Mouse (Mus musculus) heart, embryonic 12.5 days (tissue): ENCODE data around the gene Sh2d3c. TPM values are rescaled to one million over a fixed set of nuclear protein-coding genes. Genes with fewer than 3 reads are reported as not detected.

Experiments used
- ATAC-seq: fragments of 200-750 bp; cut with Nextera tagmentation; 2 replicates; pipeline ENCODE4 v1.8.0; 2017; ENCODE audit warnings: moderate TSS enrichment, moderate library complexity; ENCODE audit not compliant: insufficient number of reproducible peaks, low FRiP score
- H3K27ac ChIP-seq: fragments of 300-500 bp; sonication (generic); 2 replicates; pipeline ENCODE4 v1.5.1; 2016; ENCODE audit warnings: mild to moderate bottlenecking, moderate library complexity; ENCODE audit not compliant: poor library complexity, severe bottlenecking
- H3K27me3 ChIP-seq: fragments of 300-500 bp; sonication (generic); replicated peaks from 2 replicates; pipeline ENCODE4 v1.6.1; 2016; ENCODE audit warnings: mild to moderate bottlenecking, moderate library complexity
- H3K36me3 ChIP-seq: fragments of 300-500 bp; sonication (generic); 2 replicates; pipeline ENCODE4 v1.6.1; 2016; ENCODE audit warnings: mild to moderate bottlenecking, moderate library complexity
- H3K4me1 ChIP-seq: fragments of 300-500 bp; sonication (generic); replicated peaks from 2 replicates; pipeline ENCODE4 v1.6.1; 2016; ENCODE audit warnings: mild to moderate bottlenecking
- H3K4me2 ChIP-seq: fragments of 300-500 bp; sonication (generic); 2 replicates; pipeline ENCODE4 v1.6.1; 2016; ENCODE audit warnings: mild to moderate bottlenecking, moderate library complexity
- H3K4me3 ChIP-seq: fragments of 300-500 bp; sonication (generic); 2 replicates; pipeline ENCODE4 v1.5.1; 2016; ENCODE audit warnings: mild to moderate bottlenecking
- H3K9ac ChIP-seq: fragments of 300-500 bp; sonication (generic); 2 replicates; pipeline ENCODE4 v1.6.1; 2016; ENCODE audit warnings: mild to moderate bottlenecking, moderate library complexity
- H3K9me3 ChIP-seq: fragments of 300-500 bp; sonication (generic); replicated peaks from 2 replicates; pipeline ENCODE4 v1.6.1; 2016; ENCODE audit warnings: mild to moderate bottlenecking, moderate library complexity
- WGBS: fragments of 180-500 bp; shearing (Covaris S2); methylation state at CpG from one replicate; pipeline ENCODE4 v1.1.7; 2016; 5-methylcytosine and 5-hydroxymethylcytosine counted together
- polyA plus RNA-seq: library from polyadenylated mRNA; unstranded; fragments of >200 nt; fragmentation: Nextera tagmentation; extraction: Ambion mirVana; gene quantifications from 2 replicates; pipeline ENCODE4 v1.2.1, GENCODE M21; 2016

Gene Sh2d3c
- polyA plus RNA-seq, 1 experiment from 2014 or later: 36.0 TPM

- no peaks in the 10 kb centered on the region for H3K9me3 ChIP-seq
- peaks cover 36% of the 10 kb centered on the region for H3K4me1 ChIP-seq
- no peaks in the 10 kb centered on the region; the same call in 1 of the 2 replicates for H3K36me3 ChIP-seq
- under 1% methylated on average over 16 of the region's 16 CpGs for WGBS
- H3K4me3 ChIP-seq: peak overlapping the region; percentile 49
- no peaks in the 10 kb centered on the region for H3K27me3 ChIP-seq
- H3K4me2 ChIP-seq: peak overlapping the region; percentile 68
- ATAC-seq: peak; percentile 91
- no peak overlapping the region for H3K27ac ChIP-seq
- H3K9ac ChIP-seq: peak overlapping the region; percentile 63
These were observed 6.6 kb downstream of the Sh2d3c start for GRCm38 (mm10) chr2:32727435-32727834.

- Histone ChIP-seq H3K4me2 (peak overlapping the region; percentile 68), H3K27me3 (no peaks in the 10 kb centered on the region), H3K36me3 (no peaks in the 10 kb centered on the region; the same call in 1 of the 2 replicates), H3K9me3 (no peaks in the 10 kb centered on the region), H3K4me3 (peak overlapping the region; percentile 49), H3K9ac (peak overlapping the region; percentile 63), H3K4me1 (peaks cover 43% of the 10 kb centered on the region), H3K27ac (peak overlapping the region; percentile 61)
- WGBS: 37% methylated on average over 7 of the region's 7 CpGs
- peak; percentile 39; the same call in 1 of the 2 replicates for ATAC-seq
These were observed 7.6 kb downstream of the Sh2d3c start for GRCm38 (mm10) chr2:32728463-32728862.

- H3K27ac ChIP-seq: peak overlapping the region; percentile 80
- H3K27me3 ChIP-seq: no peaks in the 10 kb centered on the region
- WGBS: 62% methylated on average over 4 of the region's 4 CpGs
- H3K4me1 ChIP-seq: peaks cover 54% of the 10 kb centered on the region
- peak overlapping the region; percentile 68 for H3K4me2 ChIP-seq
- no peaks in the 10 kb centered on the region for H3K9me3 ChIP-seq
- ATAC-seq: no peak
- 0 out of 2 replicates have a peak overlapping the region, but pooled peaks have one; percentile 39 for H3K9ac ChIP-seq
- H3K36me3 ChIP-seq: no peaks in the 10 kb centered on the region; the same call in 1 of the 2 replicates
- peak overlapping the region; percentile 49 for H3K4me3 ChIP-seq
These were observed 8.7 kb downstream of the Sh2d3c start for GRCm38 (mm10) chr2:32729547-32729946.

GRCm38 (mm10) chr2:32730854-32731253 is 10.0 kb downstream of the Sh2d3c start:
- Histone ChIP-seq H3K27ac (peak overlapping the region; percentile 80), H3K36me3 (no peaks in the 10 kb centered on the region), H3K9ac (no peak overlapping the region), H3K9me3 (no peaks in the 10 kb centered on the region), H3K27me3 (no peaks in the 10 kb centered on the region), H3K4me3 (0 out of 2 replicates have a peak overlapping the region, but pooled peaks have one; percentile 49), H3K4me1 (peaks cover 67% of the 10 kb centered on the region), H3K4me2 (peak overlapping the region; percentile 68)
- WGBS: 17% methylated on average over 11 of the region's 11 CpGs
- 0 out of 2 replicates have a peak, but pooled peaks have one; percentile 13 for ATAC-seq

- 62% methylated on average over 4 of the region's 4 CpGs for WGBS
- Histone ChIP-seq H3K9ac (0 out of 2 replicates have a peak overlapping the region, but pooled peaks have one; percentile 3), H3K4me3 (no peak overlapping the region), H3K4me2 (peak overlapping the region; percentile 68), H3K36me3 (no peaks in the 10 kb centered on the region), H3K4me1 (peaks cover 77% of the 10 kb centered on the region), H3K27me3 (no peaks in the 10 kb centered on the region), H3K9me3 (no peaks in the 10 kb centered on the region), H3K27ac (peak overlapping the region; percentile 80)
- no peak for ATAC-seq
These were observed 11.1 kb downstream of the Sh2d3c start for GRCm38 (mm10) chr2:32731911-32732310.

GRCm38 (mm10) chr2:32732695-32733094 is 11.8 kb downstream of the Sh2d3c start:
- Histone ChIP-seq H3K4me1 (peaks cover 81% of the 10 kb centered on the region), H3K4me2 (no peak overlapping the region), H3K27me3 (no peaks in the 10 kb centered on the region), H3K9ac (no peak overlapping the region), H3K36me3 (0 out of 2 replicates have a peak, but pooled peaks cover 3% of the 10 kb centered on the region), H3K9me3 (no peaks in the 10 kb centered on the region), H3K27ac (peak overlapping the region; percentile 52; the same call in 1 of the 2 replicates), H3K4me3 (no peak overlapping the region)
- no peak for ATAC-seq
- 63% methylated on average over 6 of the region's 6 CpGs for WGBS

- peaks cover 75% of the 10 kb centered on the region for H3K4me1 ChIP-seq
- H3K27me3 ChIP-seq: peaks cover under 1% of the 10 kb centered on the region; the same call in 1 of the 2 replicates
- H3K36me3 ChIP-seq: 0 out of 2 replicates have a peak, but pooled peaks cover 4% of the 10 kb centered on the region
- WGBS: 43% methylated on average over 4 of the region's 4 CpGs
- ATAC-seq: peak; percentile 46; the same call in 1 of the 2 replicates
- H3K4me2 ChIP-seq: peak overlapping the region; percentile 14; the same call in 1 of the 2 replicates
- no peaks in the 10 kb centered on the region for H3K9me3 ChIP-seq
- H3K4me3 ChIP-seq: no peak overlapping the region
- H3K27ac ChIP-seq: peak overlapping the region; percentile 77
- H3K9ac ChIP-seq: no peak overlapping the region
These were observed 13.6 kb downstream of the Sh2d3c start for GRCm38 (mm10) chr2:32734480-32734879.

GRCm38 (mm10) chr2:32734933-32735332 is 14.1 kb downstream of the Sh2d3c start:
- WGBS: 38% methylated on average over 4 of the region's 4 CpGs
- Histone ChIP-seq H3K4me3 (no peak overlapping the region), H3K4me1 (peaks cover 70% of the 10 kb centered on the region), H3K27ac (peak overlapping the region; percentile 77), H3K9me3 (no peaks in the 10 kb centered on the region), H3K36me3 (0 out of 2 replicates have a peak, but pooled peaks cover 4% of the 10 kb centered on the region), H3K9ac (no peak overlapping the region), H3K4me2 (peak overlapping the region; percentile 14; the same call in 1 of the 2 replicates), H3K27me3 (peaks cover 5% of the 10 kb centered on the region)
- peak; percentile 42 for ATAC-seq

GRCm38 (mm10) chr2:32736306-32736829 is 15.5 kb downstream of the Sh2d3c start:
- no peak for ATAC-seq
- H3K36me3 ChIP-seq: 0 out of 2 replicates have a peak, but pooled peaks cover 4% of the 10 kb centered on the region
- no peak overlapping the region for H3K4me2 ChIP-seq
- 42% methylated on average over 3 of the region's 3 CpGs for WGBS
- H3K4me3 ChIP-seq: no peak overlapping the region
- 0 out of 2 replicates have a peak overlapping the region, but pooled peaks have one; percentile 49 for H3K27ac ChIP-seq
- no peak overlapping the region for H3K9ac ChIP-seq
- H3K9me3 ChIP-seq: no peaks in the 10 kb centered on the region
- peaks cover 63% of the 10 kb centered on the region for H3K4me1 ChIP-seq
- peaks cover 12% of the 10 kb centered on the region for H3K27me3 ChIP-seq

GRCm38 (mm10) chr2:32737008-32737407 is 16.2 kb downstream of the Sh2d3c start:
- H3K4me1 ChIP-seq: peaks cover 63% of the 10 kb centered on the region
- 0 out of 2 replicates have a peak, but pooled peaks cover 4% of the 10 kb centered on the region for H3K36me3 ChIP-seq
- ATAC-seq: no peak
- no peak overlapping the region for H3K27ac ChIP-seq
- no peak overlapping the region for H3K4me3 ChIP-seq
- H3K4me2 ChIP-seq: no peak overlapping the region
- no peak overlapping the region for H3K9ac ChIP-seq
- H3K27me3 ChIP-seq: peaks cover 19% of the 10 kb centered on the region
- WGBS: 48% methylated on average over 6 of the region's 6 CpGs
- no peaks in the 10 kb centered on the region for H3K9me3 ChIP-seq

- Histone ChIP-seq H3K27me3 (peaks cover 41% of the 10 kb centered on the region), H3K36me3 (0 out of 2 replicates have a peak, but pooled peaks cover 8% of the 10 kb centered on the region), H3K4me1 (peaks cover 51% of the 10 kb centered on the region), H3K27ac (no peak overlapping the region), H3K9me3 (no peaks in the 10 kb centered on the region), H3K4me2 (no peak overlapping the region), H3K4me3 (no peak overlapping the region), H3K9ac (no peak overlapping the region)
- ATAC-seq: no peak
- 75% methylated on average over 4 of the region's 4 CpGs for WGBS
These were observed 18.5 kb downstream of the Sh2d3c start for GRCm38 (mm10) chr2:32739311-32739710.
